8 mouse cellular contexts compared by ENCODE assay signal in the genomic region with DNA sequence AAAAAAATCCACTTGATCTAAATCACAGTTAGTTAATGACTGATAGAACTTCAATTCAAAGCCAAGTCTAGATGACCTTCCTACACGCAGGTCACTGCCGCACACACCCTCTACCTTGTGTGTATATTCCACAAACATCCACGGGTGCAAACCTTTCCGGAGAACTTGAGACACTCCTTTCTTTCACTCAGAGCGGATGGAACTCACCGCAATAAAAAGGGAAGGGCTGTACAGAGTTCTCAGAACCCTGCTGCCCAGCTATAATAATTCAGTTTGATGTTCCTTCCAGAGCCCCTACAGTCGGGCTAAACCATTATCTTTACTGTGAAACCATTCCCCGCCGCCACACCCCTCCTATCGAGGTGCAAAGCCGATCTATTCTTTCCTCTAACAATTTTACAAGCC. TPM values are rescaled to one million over a fixed set of nuclear protein-coding genes. Genes with fewer than 3 reads are reported as not detected.
DNase-seq lines count a peak whose midpoint lies in the region; ATAC-seq and TF ChIP-seq lines count a peak whose summit lies in the region.

No protein-coding gene starts in this region.

- H3K4me1 ChIP-seq in lung, embryonic 14.5 days (ENCODE audit: insufficient read depth), result peaks cover 13% of the 10 kb centered on the region; the same call in 1 of the 2 replicates
- peaks cover 9% of the 10 kb centered on the region for H3K4me1 ChIP-seq in embryonic facial prominence, embryonic 12.5 days
- H3K4me1 ChIP-seq in intestine, embryonic 14.5 days (replicated peaks; ENCODE audit: control insufficient read depth, insufficient read depth, low read length), result peaks cover 14% of the 10 kb centered on the region
- peaks cover 58% of the 10 kb centered on the region for H3K4me1 ChIP-seq in megakaryocyte, embryonic 14.5 days

- ATAC-seq in lung, embryonic 14.5 days (ENCODE audit: insufficient read depth), result no peak; the same call in 1 of the 2 replicates
- no peak for ATAC-seq in embryonic facial prominence, embryonic 12.5 days (ENCODE audit: insufficient number of reproducible peaks, insufficient read depth, low FRiP score, low TSS enrichment)
- ATAC-seq in intestine, embryonic 14.5 days (replicated peaks; ENCODE audit: low FRiP score, low TSS enrichment, low read depth), result peak; percentile 69

- WGBS in lung, embryonic 14.5 days, result 5% methylated on average over 11 of the region's 11 CpGs
- 14% methylated on average over 11 of the region's 11 CpGs for WGBS in embryonic facial prominence, embryonic 12.5 days
- 5% methylated on average over 11 of the region's 11 CpGs for WGBS in intestine, embryonic 14.5 days

- DNase-seq in lung, embryonic 14.5 days, result peak; percentile 33
- no peak for DNase-seq in lung, postnatal 14 days
- peak; percentile 62 for DNase-seq in intestine, embryonic 14.5 days (ENCODE audit: low spot score)
- DNase-seq in adrenal gland, postnatal 25 days, result no peak
- no peak for DNase-seq in gastrocnemius, postnatal 4 days (ENCODE audit: low spot score in 2 of 2)
- no peak for DNase-seq in adipocyte (ENCODE audit: low spot score)

- peak overlapping the region; percentile 74 for H3K9ac ChIP-seq in lung, embryonic 14.5 days
- peak overlapping the region; percentile 88 for H3K9ac ChIP-seq in embryonic facial prominence, embryonic 12.5 days
- H3K9ac ChIP-seq in intestine, embryonic 14.5 days (ENCODE audit: low read length), result peak overlapping the region; percentile 65

- H3K4me3 ChIP-seq in lung, embryonic 14.5 days (ENCODE audit: low read depth, low read length), result peak overlapping the region; percentile 87
- peak overlapping the region; percentile 87 for H3K4me3 ChIP-seq in embryonic facial prominence, embryonic 12.5 days
- H3K4me3 ChIP-seq in intestine, embryonic 14.5 days (ENCODE audit: low read depth, low read length), result peak overlapping the region; percentile 79
- H3K4me3 ChIP-seq in megakaryocyte, embryonic 14.5 days (replicated peaks), result peak overlapping the region; percentile 99

- H3K27me3 ChIP-seq in lung, embryonic 14.5 days (ENCODE audit: insufficient read depth, low read length), result no peaks in the 10 kb centered on the region
- H3K27me3 ChIP-seq in embryonic facial prominence, embryonic 12.5 days, result no peaks in the 10 kb centered on the region
- H3K27me3 ChIP-seq in intestine, embryonic 14.5 days (replicated peaks; ENCODE audit: control insufficient read depth, insufficient read depth, low read length), result no peaks in the 10 kb centered on the region
- H3K27me3 ChIP-seq in megakaryocyte, embryonic 14.5 days (replicated peaks), result no peaks in the 10 kb centered on the region

- no peaks in the 10 kb centered on the region for H3K36me3 ChIP-seq in lung, embryonic 14.5 days (ENCODE audit: insufficient read depth)
- H3K36me3 ChIP-seq in embryonic facial prominence, embryonic 12.5 days, result no peaks in the 10 kb centered on the region
- H3K36me3 ChIP-seq in intestine, embryonic 14.5 days (ENCODE audit: control insufficient read depth, insufficient read depth, low read length), result no peaks in the 10 kb centered on the region
- peaks cover 4% of the 10 kb centered on the region for H3K36me3 ChIP-seq in megakaryocyte, embryonic 14.5 days (replicated peaks; ENCODE audit: low read length)

- TF ChIP-seq CTCF in lung, embryonic 14.5 days (IDR thresholded peaks at IDR 0.05; ENCODE audit: low read depth), result no peak

- peak overlapping the region; percentile 66 for H3K27ac ChIP-seq in lung, embryonic 14.5 days (ENCODE audit: low read depth)
- H3K27ac ChIP-seq in embryonic facial prominence, embryonic 12.5 days, result no peak overlapping the region
- peak overlapping the region; percentile 87 for H3K27ac ChIP-seq in intestine, embryonic 14.5 days (ENCODE audit: low read depth)

- H3K4me2 ChIP-seq in lung, embryonic 14.5 days, result peak overlapping the region; percentile 70
- peak overlapping the region; percentile 80 for H3K4me2 ChIP-seq in embryonic facial prominence, embryonic 12.5 days (replicated peaks)
- H3K4me2 ChIP-seq in intestine, embryonic 14.5 days (ENCODE audit: low read length), result peak overlapping the region; percentile 53

- no peaks in the 10 kb centered on the region for H3K9me3 ChIP-seq in lung, embryonic 14.5 days (ENCODE audit: low read depth, low read length)
- no peaks in the 10 kb centered on the region for H3K9me3 ChIP-seq in embryonic facial prominence, embryonic 12.5 days
- no peaks in the 10 kb centered on the region for H3K9me3 ChIP-seq in intestine, embryonic 14.5 days (ENCODE audit: control insufficient read depth, low read length)
- no peaks in the 10 kb centered on the region for H3K9me3 ChIP-seq in megakaryocyte, embryonic 14.5 days

RNA-seq across cellular contexts. Expression of a gene that starts 12.2 kb away (rescaled TPM):
- polyA plus RNA-seq in lung, embryonic 14.5 days (2014; fragmentation: Nextera tagmentation; extraction: Ambion mirVana), result 37.3 and 38.5 TPM in 2 replicates
- polyA plus RNA-seq in embryonic facial prominence, embryonic 12.5 days (2016; fragmentation: Nextera tagmentation; extraction: Ambion mirVana), result 20.4 and 23.8 TPM in 2 replicates
- 41.5 and 42.3 TPM in 2 replicates for polyA plus RNA-seq in intestine, embryonic 14.5 days (2014; fragmentation: Nextera tagmentation; extraction: Ambion mirVana)
- polyA plus RNA-seq in megakaryocyte, embryonic 14.5 days (2012; ENCODE audit: insufficient read depth, low replicate concordance), result 31.0 and 61.1 TPM in 2 replicates
- total RNA-seq in adrenal gland, postnatal 25 days (2021), result 28.7 and 40.6 TPM in 2 replicates
- total RNA-seq in gastrocnemius, postnatal 4 days (2021), result 10 to 100 TPM; 23.6 to 31.2 TPM

Comparison
In these comparisons a context has a peak if more than half of its experiments do, and no peak if none do; other contexts are left out.
1. DNase-seq: peak in lung, embryonic 14.5 days (single experiment) and intestine, embryonic 14.5 days (single experiment); none in lung, postnatal 14 days (single experiment), adrenal gland, postnatal 25 days (single experiment), gastrocnemius, postnatal 4 days (0 of 2) and adipocyte (single experiment).
2. Peak in every context shown above with its lines, with median percentiles within 50 percentile points of each other: H3K4me2 ChIP-seq, H3K4me3 ChIP-seq and H3K9ac ChIP-seq.